Mouse (Mus musculus): Measurements from ENCODE around the gene Gm26657. TPM values are rescaled to one million over a fixed set of nuclear protein-coding genes. Genes with fewer than 3 reads are reported as not detected.

Gm26657 gene
- polyA plus RNA-seq (2016; fragmentation: Nextera tagmentation; extraction: Ambion mirVana) = not detected in 2 replicates

- Histone ChIP-seq H3K36me3 (peaks cover 15% of the 10 kb centered on the region), H3K27ac (no peak within 1 kb of the TSS), H3K9me3 (no peaks in the 10 kb centered on the region), H3K4me3 (no peak within 1 kb of the TSS), H3K4me1 (peaks cover 7% of the 10 kb centered on the region; the same call in 1 of the 2 replicates), H3K27me3 (ENCODE audit: insufficient read depth, poor library complexity, severe bottlenecking) (no peaks in the 10 kb centered on the region)
- WGBS = 86% methylated on average over 18 of the region's 18 CpGs
- DNase-seq (ENCODE audit: low spot score) = no peak
Observed at GRCm38 (mm10) chr4:56740020-56740485, at the start of gene Gm26657. Gene Gm26657, plus strand, starts transcription at chr4:56740070.

GRCm38 (mm10) chr4:56696401-56696800 lies 43.5 kb upstream of the Gm26657 start:
- Histone ChIP-seq H3K4me1 (no peaks in the 10 kb centered on the region; the same call in 1 of the 2 replicates), H3K27me3 (ENCODE audit: insufficient read depth, poor library complexity, severe bottlenecking) (no peaks in the 10 kb centered on the region), H3K9me3 (no peaks in the 10 kb centered on the region), H3K36me3 (no peaks in the 10 kb centered on the region), H3K4me3 (no peak overlapping the region), H3K27ac (no peak overlapping the region)
- 79% methylated on average over 7 of the region's 7 CpGs for WGBS
- no peak for DNase-seq (ENCODE audit: low spot score)

GRCm38 (mm10) chr4:56698671-56699070 lies 41.2 kb upstream of the Gm26657 start:
- no peak overlapping the region for H3K4me3 ChIP-seq
- no peaks in the 10 kb centered on the region for H3K36me3 ChIP-seq
- H3K27me3 ChIP-seq (ENCODE audit: insufficient read depth, poor library complexity, severe bottlenecking) = no peaks in the 10 kb centered on the region
- peaks cover 4% of the 10 kb centered on the region for H3K4me1 ChIP-seq
- 15% methylated on average over 5 of the region's 5 CpGs for WGBS
- DNase-seq (ENCODE audit: low spot score) = no peak
- no peaks in the 10 kb centered on the region for H3K9me3 ChIP-seq
- no peak overlapping the region for H3K27ac ChIP-seq

GRCm38 (mm10) chr4:56702234-56702633 lies 37.6 kb upstream of the Gm26657 start:
- DNase-seq (ENCODE audit: low spot score) = no peak
- 37% methylated on average over 10 of the region's 10 CpGs for WGBS

GRCm38 (mm10) chr4:56713155-56713554 lies 26.7 kb upstream of the Gm26657 start:
- H3K4me1 ChIP-seq = peaks cover 14% of the 10 kb centered on the region
- DNase-seq (ENCODE audit: low spot score) = no peak
- H3K27me3 ChIP-seq (ENCODE audit: insufficient read depth, poor library complexity, severe bottlenecking) = no peaks in the 10 kb centered on the region
- H3K9me3 ChIP-seq = no peaks in the 10 kb centered on the region
- H3K27ac ChIP-seq = no peak overlapping the region
- no peaks in the 10 kb centered on the region for H3K36me3 ChIP-seq
- no peak overlapping the region for H3K4me3 ChIP-seq
- 87% methylated on average over 3 of the region's 3 CpGs for WGBS

More at GRCm38 (mm10) chr4:56702234-56702633, 37.6 kb upstream of the Gm26657 start:
- H3K27me3 ChIP-seq (ENCODE audit: insufficient read depth, poor library complexity, severe bottlenecking) = 0 out of 2 replicates have a peak, but pooled peaks cover 6% of the 10 kb centered on the region
- no peak overlapping the region for H3K27ac ChIP-seq
- H3K4me1 ChIP-seq = peaks cover 5% of the 10 kb centered on the region
- H3K9me3 ChIP-seq = no peaks in the 10 kb centered on the region
- H3K36me3 ChIP-seq = no peaks in the 10 kb centered on the region
- no peak overlapping the region for H3K4me3 ChIP-seq

GRCm38 (mm10) chr4:56716801-56717200 lies 23.1 kb upstream of the Gm26657 start:
- no peak overlapping the region for H3K27ac ChIP-seq
- no peaks in the 10 kb centered on the region for H3K9me3 ChIP-seq
- no peak for DNase-seq (ENCODE audit: low spot score)
- peaks cover 32% of the 10 kb centered on the region for H3K4me1 ChIP-seq
- WGBS = 66% methylated on average over 5 of the region's 5 CpGs
- H3K27me3 ChIP-seq (ENCODE audit: insufficient read depth, poor library complexity, severe bottlenecking) = no peaks in the 10 kb centered on the region
- H3K4me3 ChIP-seq = no peak overlapping the region
- H3K36me3 ChIP-seq = no peaks in the 10 kb centered on the region

- H3K27ac ChIP-seq = peak overlapping the region; percentile 81
Observed at GRCm38 (mm10) chr4:56717932-56718331, 21.9 kb upstream of the Gm26657 start.

GRCm38 (mm10) chr4:56718573-56719442 lies 21.1 kb upstream of the Gm26657 start:
- no peaks in the 10 kb centered on the region for H3K36me3 ChIP-seq
- DNase-seq (ENCODE audit: low spot score) = peak; percentile 45
- no peaks in the 10 kb centered on the region for H3K9me3 ChIP-seq
- no peak overlapping the region for H3K4me3 ChIP-seq
- H3K4me1 ChIP-seq = peaks cover 42% of the 10 kb centered on the region
- peak overlapping the region; percentile 81 for H3K27ac ChIP-seq
- WGBS = 44% methylated on average over 12 of the region's 12 CpGs
- no peaks in the 10 kb centered on the region for H3K27me3 ChIP-seq (ENCODE audit: insufficient read depth, poor library complexity, severe bottlenecking)

More at GRCm38 (mm10) chr4:56717932-56718331, 21.9 kb upstream of the Gm26657 start:
- Histone ChIP-seq H3K36me3 (no peaks in the 10 kb centered on the region), H3K4me3 (no peak overlapping the region), H3K4me1 (peaks cover 42% of the 10 kb centered on the region), H3K27me3 (ENCODE audit: insufficient read depth, poor library complexity, severe bottlenecking) (no peaks in the 10 kb centered on the region), H3K9me3 (no peaks in the 10 kb centered on the region)
- no peak for DNase-seq (ENCODE audit: low spot score)
- WGBS = 84% methylated on average over 3 of the region's 3 CpGs

- WGBS = 33% methylated on average over 9 of the region's 9 CpGs
- DNase-seq (ENCODE audit: low spot score) = peak; percentile 73
- H3K27ac ChIP-seq = peak overlapping the region; percentile 81
- no peaks in the 10 kb centered on the region for H3K27me3 ChIP-seq (ENCODE audit: insufficient read depth, poor library complexity, severe bottlenecking)
- peak overlapping the region; percentile 18; the same call in 1 of the 2 replicates for H3K4me3 ChIP-seq
- H3K4me1 ChIP-seq = peaks cover 42% of the 10 kb centered on the region
- no peaks in the 10 kb centered on the region for H3K36me3 ChIP-seq
- H3K9me3 ChIP-seq = no peaks in the 10 kb centered on the region
Observed at GRCm38 (mm10) chr4:56719456-56719855, 20.4 kb upstream of the Gm26657 start.

GRCm38 (mm10) chr4:56720403-56720802 lies 19.5 kb upstream of the Gm26657 start:
- no peaks in the 10 kb centered on the region for H3K27me3 ChIP-seq (ENCODE audit: insufficient read depth, poor library complexity, severe bottlenecking)
- peaks cover 42% of the 10 kb centered on the region for H3K4me1 ChIP-seq
- WGBS = 51% methylated on average over 9 of the region's 9 CpGs
- peak; percentile 55 for DNase-seq (ENCODE audit: low spot score)
- H3K27ac ChIP-seq = peak overlapping the region; percentile 81; the same call in 1 of the 2 replicates
- no peaks in the 10 kb centered on the region for H3K36me3 ChIP-seq
- no peaks in the 10 kb centered on the region for H3K9me3 ChIP-seq
- no peak overlapping the region for H3K4me3 ChIP-seq

GRCm38 (mm10) chr4:56721469-56721868 lies 18.4 kb upstream of the Gm26657 start:
- Histone ChIP-seq H3K4me1 (peaks cover 42% of the 10 kb centered on the region), H3K27me3 (ENCODE audit: insufficient read depth, poor library complexity, severe bottlenecking) (no peaks in the 10 kb centered on the region), H3K4me3 (no peak overlapping the region), H3K27ac (no peak overlapping the region), H3K36me3 (no peaks in the 10 kb centered on the region), H3K9me3 (no peaks in the 10 kb centered on the region)
- WGBS = 30% methylated on average over 3 of the region's 3 CpGs
- peak; percentile 70 for DNase-seq (ENCODE audit: low spot score)

- peak; percentile 55 for DNase-seq (ENCODE audit: low spot score)
- Histone ChIP-seq H3K36me3 (no peaks in the 10 kb centered on the region), H3K9me3 (no peaks in the 10 kb centered on the region), H3K27me3 (ENCODE audit: insufficient read depth, poor library complexity, severe bottlenecking) (no peaks in the 10 kb centered on the region), H3K27ac (no peak overlapping the region), H3K4me3 (no peak overlapping the region), H3K4me1 (peaks cover 42% of the 10 kb centered on the region)
- WGBS = 68% methylated on average over 6 of the region's 6 CpGs
Observed at GRCm38 (mm10) chr4:56722346-56722745, 17.5 kb upstream of the Gm26657 start.

- Histone ChIP-seq H3K27ac (no peak overlapping the region), H3K27me3 (ENCODE audit: insufficient read depth, poor library complexity, severe bottlenecking) (no peaks in the 10 kb centered on the region), H3K4me3 (no peak overlapping the region), H3K36me3 (no peaks in the 10 kb centered on the region), H3K9me3 (peaks cover 2% of the 10 kb centered on the region; the same call in 1 of the 2 replicates), H3K4me1 (peaks cover 40% of the 10 kb centered on the region)
- DNase-seq (ENCODE audit: low spot score) = no peak
- WGBS = 88% methylated on average over 6 of the region's 6 CpGs
Observed at GRCm38 (mm10) chr4:56723237-56723636, 16.6 kb upstream of the Gm26657 start.
